8 mouse cellular contexts compared by ENCODE assay signal in the genomic region with DNA sequence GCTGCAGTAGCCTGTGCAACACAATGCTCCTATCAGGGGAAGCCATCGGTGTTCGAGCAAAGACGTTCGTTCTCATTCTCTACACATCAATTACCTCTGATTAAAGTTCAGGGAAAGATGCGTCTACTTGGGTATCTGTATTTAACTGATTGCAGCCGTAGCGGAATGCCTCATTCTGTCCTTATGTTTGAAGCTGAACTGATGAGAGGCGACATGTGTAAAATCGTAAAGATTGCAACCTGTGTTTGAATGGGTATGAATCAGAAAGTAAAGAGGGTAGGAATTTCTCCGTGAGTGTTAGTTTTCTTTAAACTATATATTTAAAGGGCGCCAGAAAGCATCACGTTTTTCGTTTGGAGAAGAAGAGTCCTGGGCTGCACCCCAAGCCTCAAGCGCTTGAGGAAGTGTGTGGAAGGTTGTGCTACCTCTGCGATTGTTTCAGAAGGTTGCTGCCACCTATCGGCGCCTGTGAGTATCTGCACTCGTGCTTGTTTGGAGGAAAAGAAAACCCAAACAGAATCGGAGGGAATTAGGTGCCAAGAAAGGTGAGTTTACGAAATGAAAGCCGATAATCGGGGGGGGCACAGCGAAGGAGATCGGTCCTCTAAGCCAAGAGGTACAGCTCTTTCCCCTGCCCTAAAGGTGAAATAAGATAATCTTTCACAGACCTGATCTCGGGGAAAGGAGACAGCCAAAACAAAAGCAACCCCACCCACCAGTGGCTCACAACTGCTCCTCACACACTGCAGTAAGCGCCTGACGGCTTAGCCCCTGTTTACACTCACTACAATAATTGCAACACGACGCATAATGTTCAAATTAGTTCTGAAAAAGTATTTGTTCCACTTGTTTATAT.
DNase-seq lines count a peak whose midpoint lies in the region; ATAC-seq lines count a peak whose summit lies in the region.

No protein-coding gene starts in this region.

- H3K9ac ChIP-seq in heart, embryonic 11.5 days (ENCODE audit: low read depth, low read length) = peak overlapping the region; percentile 69
- peak overlapping the region; percentile 39; the same call in 1 of the 2 replicates for H3K9ac ChIP-seq in kidney, embryonic 15.5 days
- H3K9ac ChIP-seq in limb, embryonic 15.5 days = peak overlapping the region; percentile 37; the same call in 1 of the 2 replicates
- H3K9ac ChIP-seq in midbrain, embryonic 16.5 days (ENCODE audit: low read depth, low read length) = peak overlapping the region; percentile 47; the same call in 1 of the 2 replicates

- peak overlapping the region; percentile 70 for H3K27ac ChIP-seq in embryonic facial prominence, embryonic 10.5 days (replicated peaks)
- H3K27ac ChIP-seq in heart, embryonic 11.5 days (ENCODE audit: low read depth, low read length) = no peak overlapping the region
- H3K27ac ChIP-seq in kidney, embryonic 15.5 days = no peak overlapping the region
- H3K27ac ChIP-seq in limb, embryonic 15.5 days = no peak overlapping the region
- no peak overlapping the region for H3K27ac ChIP-seq in midbrain, embryonic 16.5 days (ENCODE audit: low read length)

- ATAC-seq in heart, embryonic 11.5 days (replicated peaks; ENCODE audit: insufficient number of reproducible peaks, low FRiP score, low TSS enrichment) = no peak
- peak; percentile 83 for ATAC-seq in kidney, embryonic 15.5 days (replicated peaks; ENCODE audit: low FRiP score)
- no peak for ATAC-seq in limb, embryonic 15.5 days (ENCODE audit: insufficient number of reproducible peaks, low FRiP score, low TSS enrichment, low read depth)
- peak; percentile 93 for ATAC-seq in midbrain, embryonic 16.5 days

- no peaks in the 10 kb centered on the region for H3K9me3 ChIP-seq in embryonic facial prominence, embryonic 10.5 days
- H3K9me3 ChIP-seq in heart, embryonic 11.5 days (replicated peaks; ENCODE audit: control insufficient read depth, low read length) = no peaks in the 10 kb centered on the region
- no peaks in the 10 kb centered on the region for H3K9me3 ChIP-seq in kidney, embryonic 15.5 days (replicated peaks)
- H3K9me3 ChIP-seq in limb, embryonic 15.5 days = no peaks in the 10 kb centered on the region
- no peaks in the 10 kb centered on the region for H3K9me3 ChIP-seq in midbrain, embryonic 16.5 days (replicated peaks; ENCODE audit: control insufficient read depth, low read length, poor library complexity, severe bottlenecking)

- 0 out of 2 replicates have a peak, but pooled peaks cover 3% of the 10 kb centered on the region for H3K4me1 ChIP-seq in embryonic facial prominence, embryonic 10.5 days
- H3K4me1 ChIP-seq in heart, embryonic 11.5 days (ENCODE audit: control insufficient read depth, insufficient read depth, low read length) = no peaks in the 10 kb centered on the region
- no peaks in the 10 kb centered on the region for H3K4me1 ChIP-seq in kidney, embryonic 15.5 days
- H3K4me1 ChIP-seq in limb, embryonic 15.5 days = 0 out of 2 replicates have a peak, but pooled peaks cover 2% of the 10 kb centered on the region
- H3K4me1 ChIP-seq in midbrain, embryonic 16.5 days (ENCODE audit: control insufficient read depth, insufficient read depth, low read length) = peaks cover 2% of the 10 kb centered on the region; the same call in 1 of the 2 replicates

- DNase-seq in B cell, adult 2 months = peak; percentile 29 to 42
- DNase-seq in adrenal gland, postnatal 14 days = peak; percentile 65
- DNase-seq in embryonic facial prominence, embryonic 10.5 days (ENCODE audit: low spot score) = peak; percentile 68
- DNase-seq in splenic B cell, adult 2 months (ENCODE audit: low read depth, low spot score) = peak; percentile 51

- H3K4me3 ChIP-seq in embryonic facial prominence, embryonic 10.5 days = peak overlapping the region; percentile 55
- H3K4me3 ChIP-seq in heart, embryonic 11.5 days (ENCODE audit: low read depth, low read length) = peak overlapping the region; percentile 47
- peak overlapping the region; percentile 52 for H3K4me3 ChIP-seq in kidney, embryonic 15.5 days (replicated peaks)
- H3K4me3 ChIP-seq in limb, embryonic 15.5 days = peak overlapping the region; percentile 43
- H3K4me3 ChIP-seq in midbrain, embryonic 16.5 days (ENCODE audit: low read depth, low read length) = peak overlapping the region; percentile 32

- no peaks in the 10 kb centered on the region for H3K36me3 ChIP-seq in embryonic facial prominence, embryonic 10.5 days (replicated peaks)
- no peaks in the 10 kb centered on the region for H3K36me3 ChIP-seq in heart, embryonic 11.5 days (ENCODE audit: control insufficient read depth, insufficient read depth, low read length)
- no peaks in the 10 kb centered on the region for H3K36me3 ChIP-seq in kidney, embryonic 15.5 days
- no peaks in the 10 kb centered on the region for H3K36me3 ChIP-seq in limb, embryonic 15.5 days
- no peaks in the 10 kb centered on the region for H3K36me3 ChIP-seq in midbrain, embryonic 16.5 days (ENCODE audit: control insufficient read depth, insufficient read depth, low read length)
- H3K36me3 ChIP-seq in splenic B cell, adult 2 months (ENCODE audit: control insufficient read depth, insufficient read depth, low read length, poor library complexity, severe bottlenecking) = no peaks in the 10 kb centered on the region

- H3K27me3 ChIP-seq in embryonic facial prominence, embryonic 10.5 days (replicated peaks; ENCODE audit: low read depth, poor library complexity, severe bottlenecking) = 0 out of 2 replicates have a peak, but pooled peaks cover 4% of the 10 kb centered on the region
- H3K27me3 ChIP-seq in heart, embryonic 11.5 days (ENCODE audit: control insufficient read depth, insufficient read depth, low read length) = no peaks in the 10 kb centered on the region
- H3K27me3 ChIP-seq in kidney, embryonic 15.5 days = no peaks in the 10 kb centered on the region
- no peaks in the 10 kb centered on the region for H3K27me3 ChIP-seq in limb, embryonic 15.5 days
- H3K27me3 ChIP-seq in midbrain, embryonic 16.5 days (ENCODE audit: control insufficient read depth, insufficient read depth, low read depth, low read length) = no peaks in the 10 kb centered on the region
- no peaks in the 10 kb centered on the region for H3K27me3 ChIP-seq in splenic B cell, adult 2 months (ENCODE audit: control insufficient read depth, insufficient read depth, low read length, poor library complexity, severe bottlenecking)

- peak overlapping the region; percentile 63 for H3K4me2 ChIP-seq in heart, embryonic 11.5 days
- peak overlapping the region; percentile 63 for H3K4me2 ChIP-seq in kidney, embryonic 15.5 days
- H3K4me2 ChIP-seq in limb, embryonic 15.5 days = peak overlapping the region; percentile 45
- peak overlapping the region; percentile 55 for H3K4me2 ChIP-seq in midbrain, embryonic 16.5 days (ENCODE audit: low read length)

- 31% methylated on average over 29 of the region's 29 CpGs for WGBS in embryonic facial prominence, embryonic 10.5 days
- WGBS in heart, embryonic 11.5 days (ENCODE audit: insufficient replicate concordance) = 33% methylated on average over 29 of the region's 29 CpGs
- WGBS in kidney, embryonic 15.5 days = 31% methylated on average over 29 of the region's 29 CpGs
- 28% methylated on average over 29 of the region's 29 CpGs for WGBS in limb, embryonic 15.5 days
- 24% methylated on average over 29 of the region's 29 CpGs for WGBS in midbrain, embryonic 16.5 days

Comparison
In these comparisons a context has a peak if more than half of its experiments do, and no peak if none do; other contexts are left out.
1. ATAC-seq: peak in kidney, embryonic 15.5 days (single experiment) and midbrain, embryonic 16.5 days (single experiment); none in heart, embryonic 11.5 days (single experiment) and limb, embryonic 15.5 days (single experiment).
2. Peak in every context shown above with its lines, with median percentiles within 50 percentile points of each other: DNase-seq, H3K4me3 ChIP-seq, H3K4me2 ChIP-seq and H3K9ac ChIP-seq.